Mouse (Mus musculus) central nervous system, embryonic 14 days (tissue): ENCODE results near the gene Prmt7. TPM values are rescaled to one million over a fixed set of nuclear protein-coding genes. Genes with fewer than 3 reads are reported as not detected.

Source experiments
- polyA plus RNA-seq: library from polyadenylated mRNA; depleted of rRNA; stranded (reverse); fragments of >200 nt; gene quantifications from 2 replicates; pipeline ENCODE4 v1.2.3, GENCODE M21; 2012; rRNA removed

Gene Prmt7
- 37.7 and 42.5 TPM in 2 replicates for polyA plus RNA-seq

GRCm38 (mm10) chr8:106210821-106211345 is at the start of gene Prmt7, which contains the start of gene Slc7a6os:
TSS of gene Prmt7 (plus strand) at chr8:106210936.
TSS of gene Slc7a6os (minus strand) at chr8:106210935.

GRCm38 (mm10) chr8:106168356-106169016 is 42.2 kb upstream of the Prmt7 start, which contains the start of gene Slc7a6:
TSS of gene Slc7a6 (plus strand) at chr8:106168857.

Other genes starting within 250 kb of the Prmt7 start
- gene Slc12a4, start 244.8 kb upstream of the Prmt7 start, polyA plus RNA-seq, result 15.2 and 30.7 TPM in 2 replicates
- not detected in 2 replicates for gene Dpep3, start 231.5 kb upstream of the Prmt7 start, polyA plus RNA-seq
- 21.1 and 25.0 TPM in 2 replicates for gene Dus2, start 219.6 kb upstream of the Prmt7 start, polyA plus RNA-seq
- not detected in 2 replicates for gene Dpep2nb, start 205.0 kb upstream of the Prmt7 start, polyA plus RNA-seq
- 13.3 and 13.7 TPM in 2 replicates for gene Ddx28, start 199.1 kb upstream of the Prmt7 start, polyA plus RNA-seq
- 11.4 and 13.4 TPM in 2 replicates for gene Nfatc3, start 152.1 kb upstream of the Prmt7 start, polyA plus RNA-seq
- gene Esrp2, start 74.0 kb upstream of the Prmt7 start, polyA plus RNA-seq, result 0.27 and 4.7 TPM in 2 replicates
- 12.7 and 15.6 TPM in 2 replicates for gene Pla2g15, start 60.5 kb upstream of the Prmt7 start, polyA plus RNA-seq
- gene Slc7a6, start 42.1 kb upstream of the Prmt7 start, polyA plus RNA-seq, result 50.0 and 55.4 TPM in 2 replicates
- gene Slc7a6os, start within 50 bp of the Prmt7 start, polyA plus RNA-seq, result 48.8 and 51.3 TPM in 2 replicates
- gene Smpd3, start 127.1 kb downstream of the Prmt7 start, polyA plus RNA-seq, result 29.5 and 31.8 TPM in 2 replicates
- 33.6 and 35.8 TPM in 2 replicates for gene Zfp90, start 204.4 kb downstream of the Prmt7 start, polyA plus RNA-seq